Mouse (Mus musculus) liver, postnatal 0 days (tissue): ENCODE results near the gene Cnpy2. TPM values are rescaled to one million over a fixed set of nuclear protein-coding genes. Genes with fewer than 3 reads are reported as not detected.
"Not testable (repeated sequence)": the region's sequence is repeated elsewhere in the genome, so short reads cannot be mapped to it uniquely, and the experiment has no call there.

Experiments used
- ATAC-seq: fragments of 200-750 bp; cut with Nextera tagmentation; 2 replicates; pipeline ENCODE4 v1.8.0; 2017; ENCODE audit warnings: mild to moderate bottlenecking, moderate library complexity
- DNase-seq: peaks from one replicate; pipeline ENCODE4 v3.0.0-alpha.2; 2016
- H3K27ac ChIP-seq: fragments of 300-500 bp; sonication (generic); 2 replicates; pipeline ENCODE4 v1.5.1; 2014; ENCODE audit warnings: antibody characterized with exemption, moderate library complexity, mild to moderate bottlenecking, low read depth
- H3K27me3 ChIP-seq: fragments of 300-500 bp; sonication (generic); 2 replicates; pipeline ENCODE4 v1.6.1; 2014; ENCODE audit warnings: low read length, control low read depth, mixed read lengths; ENCODE audit not compliant: insufficient read depth
- H3K36me3 ChIP-seq: fragments of 300-500 bp; sonication (generic); replicated peaks from 2 replicates; pipeline ENCODE4 v1.6.1; 2014; ENCODE audit warnings: mild to moderate bottlenecking, control low read depth, low read length, moderate library complexity, mixed read lengths; ENCODE audit not compliant: insufficient read depth
- H3K4me1 ChIP-seq: fragments of 300-500 bp; sonication (generic); 2 replicates; pipeline ENCODE4 v1.6.1; 2014; ENCODE audit warnings: antibody characterized with exemption, mild to moderate bottlenecking, control low read depth; ENCODE audit not compliant: insufficient read depth
- H3K4me2 ChIP-seq: fragments of 300-500 bp; sonication (generic); 2 replicates; pipeline ENCODE4 v1.6.1; 2014; ENCODE audit warnings: low read depth, mild to moderate bottlenecking, low read length, moderate library complexity, mixed read lengths
- H3K4me3 ChIP-seq: fragments of 300-500 bp; sonication (generic); 2 replicates; pipeline ENCODE4 v1.5.1; 2014; ENCODE audit warnings: low read depth, low read length
- H3K9ac ChIP-seq: fragments of 300-500 bp; sonication (generic); replicated peaks from 2 replicates; pipeline ENCODE4 v1.6.1; 2014; ENCODE audit warnings: mild to moderate bottlenecking, moderate library complexity
- H3K9me3 ChIP-seq: fragments of 300-500 bp; sonication (generic); 2 replicates; pipeline ENCODE4 v1.6.1; 2016; ENCODE audit warnings: mild to moderate bottlenecking, control low read depth, low read length, mixed read lengths
- CTCF ChIP-seq: sonication (generic); IDR thresholded peaks from 2 replicates; pipeline ENCODE4 v1.5.1; 2016; ENCODE audit warnings: antibody characterized with exemption, low read depth
- EP300 ChIP-seq: IDR thresholded peaks from 2 replicates; pipeline ENCODE4 v1.6.1; 2016; ENCODE audit warnings: antibody characterized with exemption, low read depth, mild to moderate bottlenecking
- WGBS: fragments of 180-500 bp; shearing (Covaris S2); extraction: QIAGEN DNeasy Blood & Tissue Kit; methylation state at CpG from one replicate; pipeline ENCODE4 v1.1.7; 2014; ENCODE audit not compliant: insufficient replicate concordance; 5-methylcytosine and 5-hydroxymethylcytosine counted together
- polyA plus RNA-seq: library from polyadenylated mRNA; unstranded; fragments of >200 nt; fragmentation: Nextera tagmentation; extraction: Ambion mirVana; gene quantifications from 2 replicates; pipeline ENCODE4 v1.2.1, GENCODE M21; 2015

Cnpy2 gene
- polyA plus RNA-seq, 1 experiment from 2014 or later = 121 TPM

DNA sequence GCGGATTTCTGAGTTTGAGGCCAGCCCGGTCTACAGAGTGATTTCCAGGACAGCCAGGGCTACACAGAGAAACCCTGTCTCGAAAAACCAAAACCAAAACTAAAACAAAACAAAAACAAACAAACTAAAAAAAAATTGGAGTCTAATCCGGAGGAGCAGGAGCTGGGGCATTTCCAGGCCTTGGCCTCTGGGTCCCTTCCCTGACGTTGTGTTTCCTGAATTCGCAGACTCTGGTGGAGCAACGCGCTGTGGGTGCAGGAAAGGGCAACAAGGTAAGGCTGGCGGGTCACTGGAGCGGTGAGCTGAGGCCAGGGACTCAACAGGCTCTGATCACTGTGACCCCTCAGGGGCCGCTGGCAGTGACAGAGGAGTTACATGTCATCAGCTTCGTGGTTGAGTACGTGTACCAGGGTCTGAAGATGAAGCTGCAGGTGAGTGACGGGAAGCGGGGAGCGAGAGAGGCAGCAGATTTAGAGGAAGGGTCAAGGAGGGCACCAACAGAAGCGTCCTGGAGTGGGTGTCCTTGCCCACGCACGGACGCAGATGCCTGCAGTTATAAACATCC lies 39.3 kb upstream of the Cnpy2 start:
- 83% methylated on average over 20 of the region's 20 CpGs for WGBS

DNA sequence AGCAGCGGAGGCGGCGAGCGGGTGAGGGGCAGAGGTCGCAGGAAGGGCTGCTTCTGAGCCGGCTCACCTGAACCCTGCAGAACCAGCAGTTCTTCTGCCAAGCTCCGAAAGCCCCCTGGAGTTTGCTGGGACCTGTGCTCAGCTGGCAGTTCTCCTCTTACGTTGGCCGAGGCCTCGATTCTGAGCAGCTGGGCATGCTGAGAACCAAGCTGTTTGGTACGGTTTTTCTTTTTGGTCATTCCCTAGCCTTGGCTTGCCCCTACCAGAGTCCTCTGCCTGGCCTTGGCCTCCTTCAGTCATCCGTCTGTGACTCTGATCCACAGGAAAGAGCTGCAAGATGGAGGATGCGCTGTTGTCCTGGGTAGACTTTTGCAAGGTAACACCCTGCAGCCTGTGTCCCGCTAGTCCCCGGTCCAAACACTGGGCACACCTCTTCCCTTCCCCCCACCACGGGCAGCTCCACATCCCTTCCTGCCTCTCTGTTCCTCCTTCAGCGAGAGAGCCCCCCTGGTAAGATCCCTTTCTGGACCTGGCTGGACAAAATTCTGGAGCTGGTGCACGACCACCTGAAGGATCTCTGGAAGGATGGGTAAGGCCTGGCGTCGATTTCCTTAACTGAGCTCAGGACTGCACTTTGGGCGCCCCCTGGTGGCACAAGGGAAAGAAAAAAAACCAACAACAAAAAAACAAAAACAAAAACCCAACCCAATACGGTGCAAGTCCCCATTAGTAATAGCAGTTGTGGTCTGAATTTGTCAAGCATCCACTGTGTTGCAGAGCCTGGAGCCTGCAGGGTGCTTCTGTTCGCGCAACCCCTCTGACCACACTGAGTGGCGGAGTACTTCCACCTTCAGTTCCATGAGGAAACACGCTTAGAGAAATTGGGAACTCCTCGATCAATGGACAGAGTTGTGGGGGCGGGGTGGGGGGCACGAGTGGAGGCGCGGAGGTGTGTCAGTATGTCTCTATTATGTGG lies 38.4 kb upstream of the Cnpy2 start:
- H3K4me3 ChIP-seq = no peak overlapping the region
- H3K4me2 ChIP-seq = no peak overlapping the region
- no peaks in the 10 kb centered on the region for H3K4me1 ChIP-seq
- ATAC-seq (peak; percentile 29), DNase-seq (peak; percentile 80)
- TF ChIP-seq EP300 (no peak), CTCF (peak; percentile 80)
- H3K9ac ChIP-seq = no peak overlapping the region
- H3K9me3 ChIP-seq = no peaks in the 10 kb centered on the region
- peaks cover 81% of the 10 kb centered on the region for H3K36me3 ChIP-seq
- WGBS = 68% methylated on average over 31 of the region's 31 CpGs
- H3K27me3 ChIP-seq = no peaks in the 10 kb centered on the region
- H3K27ac ChIP-seq = 0 out of 2 replicates have a peak overlapping the region, but pooled peaks have one; percentile 6

More for the DNA sequence above, 39.3 kb upstream of the Cnpy2 start:
- no peaks in the 10 kb centered on the region for H3K9me3 ChIP-seq
- no peak overlapping the region for H3K4me3 ChIP-seq
- H3K27ac ChIP-seq = 0 out of 2 replicates have a peak overlapping the region, but pooled peaks have one; percentile 6
- no peaks in the 10 kb centered on the region for H3K4me1 ChIP-seq
- peaks cover 84% of the 10 kb centered on the region for H3K36me3 ChIP-seq
- TF ChIP-seq CTCF (no peak), EP300 (no peak)
- no peak overlapping the region for H3K4me2 ChIP-seq
- H3K9ac ChIP-seq = no peak overlapping the region
- H3K27me3 ChIP-seq = no peaks in the 10 kb centered on the region
- DNase-seq (no peak), ATAC-seq (no peak)

- 82% methylated on average over 1 of the region's 1 CpGs for WGBS
- not testable (repeated sequence) for H3K9me3 ChIP-seq, ATAC-seq, H3K9ac ChIP-seq, H3K27ac ChIP-seq, H3K4me1 ChIP-seq, H3K27me3 ChIP-seq, H3K4me3 ChIP-seq, H3K4me2 ChIP-seq, DNase-seq
- H3K36me3 ChIP-seq = peaks cover 46% of the 10 kb centered on the region
These were observed 31.7 kb upstream of the Cnpy2 start for GRCm38 (mm10) chr10:128290594-128290993.

DNA sequence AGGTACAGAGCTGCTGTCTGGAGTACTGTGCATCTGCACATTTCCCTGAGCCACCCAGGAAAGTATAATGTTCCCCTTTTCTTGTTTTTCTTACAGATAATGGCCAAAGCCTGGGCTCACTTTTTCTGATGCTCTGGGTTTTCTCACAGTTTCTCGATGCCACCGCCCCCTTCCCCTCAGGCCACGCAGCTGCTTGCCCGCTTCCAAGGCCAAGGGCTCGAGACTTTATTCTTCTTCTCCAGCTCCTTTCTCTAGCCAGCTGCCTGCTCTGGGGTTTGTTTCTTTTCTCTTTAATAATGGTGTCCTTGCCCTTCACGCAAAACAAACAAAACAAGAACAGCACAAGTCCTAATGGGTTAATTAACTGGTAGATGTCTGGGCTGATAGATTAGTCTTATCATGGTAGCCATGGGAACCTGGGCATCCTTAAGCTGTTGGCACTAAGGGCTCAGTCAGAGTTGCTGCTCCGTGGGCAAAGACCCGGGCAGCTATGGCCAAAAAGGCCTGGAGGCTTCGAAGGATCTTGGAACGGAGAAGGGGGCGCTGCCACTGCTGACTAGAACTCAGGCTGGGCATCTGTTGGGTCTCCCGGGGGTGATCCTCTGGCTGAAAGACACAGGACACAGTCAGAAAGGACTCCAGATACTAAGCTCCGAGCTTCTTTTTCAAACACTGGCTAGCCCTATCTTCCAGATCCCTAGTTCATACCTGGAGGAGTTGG lies 25.7 kb upstream of the Cnpy2 start:
- no peak overlapping the region for H3K27ac ChIP-seq
- no peak overlapping the region for H3K4me3 ChIP-seq
- no peaks in the 10 kb centered on the region for H3K27me3 ChIP-seq
- no peak overlapping the region for H3K9ac ChIP-seq
- TF ChIP-seq EP300 = no peak
- TF ChIP-seq CTCF = no peak
- DNase-seq (no peak), ATAC-seq (no peak)
- H3K9me3 ChIP-seq = no peaks in the 10 kb centered on the region
- H3K4me1 ChIP-seq = peaks cover 15% of the 10 kb centered on the region
- no peak overlapping the region for H3K4me2 ChIP-seq
- 73% methylated on average over 13 of the region's 13 CpGs for WGBS
- peaks cover 10% of the 10 kb centered on the region for H3K36me3 ChIP-seq

- DNase-seq (no peak), ATAC-seq (no peak)
- Histone ChIP-seq H3K4me1 (peaks cover 18% of the 10 kb centered on the region), H3K36me3 (peaks cover 4% of the 10 kb centered on the region), H3K27me3 (no peaks in the 10 kb centered on the region), H3K9me3 (no peaks in the 10 kb centered on the region), H3K9ac (no peak overlapping the region), H3K27ac (no peak overlapping the region), H3K4me3 (no peak overlapping the region), H3K4me2 (no peak overlapping the region)
- WGBS = 64% methylated on average over 4 of the region's 4 CpGs
- no peak for TF ChIP-seq CTCF
- no peak for TF ChIP-seq EP300
These were observed 25.0 kb upstream of the Cnpy2 start for GRCm38 (mm10) chr10:128297221-128297620.

DNA sequence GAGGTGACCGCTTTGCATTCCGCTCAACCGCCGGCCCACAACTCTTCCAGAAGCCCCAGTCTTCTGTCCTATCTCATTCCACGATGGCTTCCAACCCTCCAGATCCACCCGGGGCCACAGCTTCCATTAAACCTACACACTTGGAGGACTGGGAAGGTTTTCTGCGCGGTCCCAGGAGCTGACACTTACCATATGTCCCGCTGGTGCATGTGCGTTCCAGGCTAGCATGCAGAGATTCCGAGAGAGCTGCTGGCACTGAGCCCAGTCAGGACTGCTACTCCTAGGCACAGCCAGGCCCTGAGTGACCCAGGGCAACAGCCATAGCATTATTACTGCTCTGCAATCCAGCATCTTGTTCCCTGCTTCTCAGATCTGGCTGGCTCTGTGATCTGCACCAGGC lies 24.6 kb upstream of the Cnpy2 start:
- TF ChIP-seq CTCF (no peak), EP300 (no peak)
- no peak for ATAC-seq
- 71% methylated on average over 11 of the region's 11 CpGs for WGBS

More for the DNA sequence above, 24.6 kb upstream of the Cnpy2 start:
- no peaks in the 10 kb centered on the region; the same call in none of the 2 replicates for H3K36me3 ChIP-seq
- DNase-seq = peak; percentile 52
- H3K9ac ChIP-seq = no peak overlapping the region; the same call in 1 of the 2 replicates
- H3K9me3 ChIP-seq = no peaks in the 10 kb centered on the region
- H3K27me3 ChIP-seq = no peaks in the 10 kb centered on the region
- H3K4me1 ChIP-seq = peaks cover 22% of the 10 kb centered on the region
- peak overlapping the region; percentile 30; the same call in 1 of the 2 replicates for H3K27ac ChIP-seq
- no peak overlapping the region for H3K4me3 ChIP-seq
- H3K4me2 ChIP-seq = no peak overlapping the region
